Mouse (Mus musculus) small intestine, adult 2 months (tissue): ENCODE data around the gene Btbd16. TPM values are rescaled to one million over a fixed set of nuclear protein-coding genes. Genes with fewer than 3 reads are reported as not detected.

Experiments
- H3K27ac ChIP-seq: fragments of 200-500 bp; 2 replicates; pipeline ENCODE4 v1.5.1; 2012; ENCODE audit warnings: low read depth, low read length, control low read depth, inconsistent platforms; ENCODE audit not compliant: insufficient read depth
- H3K27me3 ChIP-seq: fragments of 200-500 bp; 2 replicates; pipeline ENCODE4 v1.6.1; 2012; ENCODE audit warnings: mild to moderate bottlenecking, moderate library complexity, low read length, inconsistent platforms; ENCODE audit not compliant: control insufficient read depth, insufficient read depth
- H3K36me3 ChIP-seq: fragments of 200-500 bp; 2 replicates; pipeline ENCODE4 v1.6.1; 2012; ENCODE audit warnings: mild to moderate bottlenecking, low read length, control low read depth, inconsistent platforms; ENCODE audit not compliant: control insufficient read depth, insufficient read depth
- H3K4me1 ChIP-seq: fragments of 200-500 bp; 2 replicates; pipeline ENCODE4 v1.6.1; 2012; ENCODE audit warnings: low read length, inconsistent platforms, mixed read lengths; ENCODE audit not compliant: control insufficient read depth, insufficient read depth, insufficient read length
- H3K4me3 ChIP-seq: fragments of 200-500 bp; 2 replicates; pipeline ENCODE4 v1.5.1; 2012; ENCODE audit warnings: low read depth, mild to moderate bottlenecking, control low read depth, inconsistent platforms, low read length, moderate library complexity
- CTCF ChIP-seq: fragments of 200-500 bp; IDR thresholded peaks from 2 replicates; pipeline ENCODE4 v1.5.1; 2012; ENCODE audit warnings: low read depth, mild to moderate bottlenecking, control low read depth, inconsistent platforms, low read length, moderate library complexity, mixed read lengths; ENCODE audit not compliant: insufficient replicate concordance, insufficient read length; ENCODE audit errors: extremely low read depth
- POLR2A ChIP-seq: fragments of 200-500 bp; IDR thresholded peaks from 2 replicates; pipeline ENCODE4 v1.6.1; 2012; ENCODE audit warnings: low read depth, mild to moderate bottlenecking, control low read depth, inconsistent platforms, low read length, moderate library complexity
- WGBS: fragments of 180-500 bp; shearing (Covaris S2); methylation state at CpG from one replicate; pipeline ENCODE4 v1.1.7; 2018; 5-methylcytosine and 5-hydroxymethylcytosine counted together
- polyA plus RNA-seq: library from polyadenylated mRNA; depleted of rRNA; stranded (reverse); fragments of >200 nt; gene quantifications from 2 replicates; pipeline ENCODE4 v1.2.3, GENCODE M21; 2012

Btbd16 gene
- polyA plus RNA-seq, 1 experiment = 0.10 TPM

- H3K27me3 ChIP-seq = no peaks in the 10 kb centered on the region
- no peak overlapping the region for H3K4me3 ChIP-seq
- H3K4me1 ChIP-seq = no peaks in the 10 kb centered on the region
- peaks cover 44% of the 10 kb centered on the region for H3K36me3 ChIP-seq
- TF ChIP-seq CTCF = no peak
- no peak for TF ChIP-seq POLR2A
- WGBS = 85% methylated on average over 7 of the region's 7 CpGs
- H3K27ac ChIP-seq = no peak overlapping the region
Measured at GRCm38 (mm10) chr7:130756343-130756835, 17.5 kb upstream of the Btbd16 start.

- 82% methylated on average over 11 of the region's 11 CpGs for WGBS
- H3K27ac ChIP-seq = no peak overlapping the region
- H3K27me3 ChIP-seq = no peaks in the 10 kb centered on the region
- no peak overlapping the region for H3K4me3 ChIP-seq
- H3K36me3 ChIP-seq = peaks cover 36% of the 10 kb centered on the region
- H3K4me1 ChIP-seq = no peaks in the 10 kb centered on the region
- no peak for TF ChIP-seq POLR2A
- no peak for TF ChIP-seq CTCF
Measured at GRCm38 (mm10) chr7:130757326-130757865, 16.5 kb upstream of the Btbd16 start.

DNA sequence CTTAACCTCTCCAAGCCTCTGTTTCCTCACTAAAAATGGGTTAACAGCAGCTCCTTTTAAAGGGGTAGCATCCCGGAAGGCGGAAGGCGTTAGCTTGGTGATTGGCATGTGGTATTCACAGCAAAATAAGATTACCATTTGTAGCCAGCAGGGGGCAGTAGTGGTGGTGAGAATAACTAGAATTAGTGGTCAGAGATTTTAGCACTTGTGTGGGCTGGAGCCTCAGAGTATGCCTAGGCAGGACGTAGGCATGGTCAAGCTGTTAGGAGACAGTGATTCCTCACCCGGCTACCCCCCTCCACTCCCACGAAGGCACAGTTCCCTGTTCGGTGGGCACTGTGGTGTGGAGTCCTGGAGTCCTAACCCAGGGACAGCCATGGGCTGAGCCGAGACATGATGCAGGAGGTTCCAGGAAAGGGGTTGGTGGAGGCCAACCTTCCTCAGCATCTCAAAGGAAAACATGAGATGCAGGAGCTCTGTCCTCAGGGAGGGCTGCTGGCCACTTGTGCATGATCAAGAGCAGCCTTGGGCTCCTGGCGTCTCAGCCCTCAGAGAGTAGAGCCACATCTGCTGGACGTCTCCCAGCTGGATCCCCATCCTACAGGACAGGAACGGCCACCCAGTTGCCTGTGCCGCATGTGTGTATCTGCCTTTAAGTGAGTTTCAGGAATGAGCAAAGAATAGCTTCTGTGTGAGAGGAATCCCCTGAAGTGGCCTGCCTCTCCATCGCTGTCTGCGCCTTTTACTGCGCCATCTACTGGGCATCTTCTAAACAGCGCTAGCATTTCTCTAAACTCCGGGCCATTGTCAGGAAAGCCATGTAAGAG lies 11.6 kb upstream of the Btbd16 start:
- no peak overlapping the region for H3K4me3 ChIP-seq
- peaks cover 27% of the 10 kb centered on the region for H3K36me3 ChIP-seq
- WGBS = 38% methylated on average over 17 of the region's 17 CpGs
- no peak for TF ChIP-seq POLR2A
- TF ChIP-seq CTCF = peak; percentile 73; the same call in 1 of the 2 replicates
- H3K4me1 ChIP-seq = no peaks in the 10 kb centered on the region
- H3K27ac ChIP-seq = no peak overlapping the region
- H3K27me3 ChIP-seq = no peaks in the 10 kb centered on the region

GRCm38 (mm10) chr7:130764160-130764559 lies 9.7 kb upstream of the Btbd16 start:
- Histone ChIP-seq H3K36me3 (peaks cover 23% of the 10 kb centered on the region), H3K4me3 (no peak overlapping the region), H3K27me3 (no peaks in the 10 kb centered on the region), H3K4me1 (no peaks in the 10 kb centered on the region), H3K27ac (no peak overlapping the region)
- TF ChIP-seq CTCF (no peak), POLR2A (no peak)
- 92% methylated on average over 17 of the region's 17 CpGs for WGBS

DNA sequence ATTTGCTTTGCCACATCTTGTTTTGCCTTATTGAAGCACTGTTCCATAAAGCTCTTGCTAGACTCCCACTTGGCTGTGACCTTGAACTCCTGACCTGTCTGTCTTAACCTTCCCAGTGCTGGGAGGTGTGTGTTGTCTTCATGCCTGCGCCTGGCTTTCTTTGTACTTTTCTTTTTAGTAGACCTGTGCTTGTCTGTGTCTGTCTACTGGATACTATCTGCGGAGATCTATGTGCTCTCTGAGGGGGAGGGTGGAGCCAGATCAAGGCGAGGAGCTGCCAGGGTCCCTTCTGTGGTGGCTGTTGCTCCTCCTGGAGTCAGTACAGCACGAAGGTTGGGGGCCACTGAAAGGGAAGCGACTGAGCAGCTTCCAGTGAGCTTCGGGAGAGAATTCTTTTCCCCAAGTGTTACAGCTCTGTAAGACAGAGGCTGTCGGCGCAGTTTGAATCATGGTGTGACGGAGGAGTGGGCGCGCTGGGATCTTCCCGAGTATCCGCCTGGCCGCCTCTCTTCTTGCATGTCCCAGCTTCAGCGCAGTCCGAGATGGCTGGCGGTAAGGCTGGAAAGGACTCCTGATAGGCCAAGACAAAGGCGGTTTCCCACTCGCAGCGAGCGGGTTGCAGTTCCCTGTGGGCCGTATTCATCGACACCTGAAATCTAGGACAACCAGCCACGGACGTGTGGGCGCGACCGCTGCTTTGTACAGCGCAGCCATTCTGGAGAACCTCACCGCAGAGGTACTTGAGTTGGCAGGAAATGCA lies 7.3 kb upstream of the Btbd16 start:
- Histone ChIP-seq H3K27me3 (no peaks in the 10 kb centered on the region), H3K27ac (no peak overlapping the region), H3K4me1 (no peaks in the 10 kb centered on the region), H3K4me3 (no peak overlapping the region), H3K36me3 (peaks cover 12% of the 10 kb centered on the region; the same call in 1 of the 2 replicates)
- TF ChIP-seq CTCF (no peak), POLR2A (no peak)
- 79% methylated on average over 30 of the region's 30 CpGs for WGBS

- TF ChIP-seq POLR2A (no peak), CTCF (no peak)
- 84% methylated on average over 4 of the region's 4 CpGs for WGBS
- Histone ChIP-seq H3K4me1 (no peaks in the 10 kb centered on the region), H3K4me3 (no peak overlapping the region), H3K27ac (no peak overlapping the region), H3K36me3 (peaks cover 12% of the 10 kb centered on the region; the same call in 1 of the 2 replicates), H3K27me3 (no peaks in the 10 kb centered on the region)
Measured at GRCm38 (mm10) chr7:130768151-130768550, 5.7 kb upstream of the Btbd16 start.

GRCm38 (mm10) chr7:130770707-130771106 lies 3.2 kb upstream of the Btbd16 start:
- H3K27me3 ChIP-seq = no peaks in the 10 kb centered on the region
- no peaks in the 10 kb centered on the region for H3K36me3 ChIP-seq
- peak; percentile 90; the same call in 1 of the 2 replicates for TF ChIP-seq CTCF
- no peak for TF ChIP-seq POLR2A
- H3K4me1 ChIP-seq = no peaks in the 10 kb centered on the region; the same call in 1 of the 2 replicates
- H3K4me3 ChIP-seq = no peak overlapping the region
- WGBS = 21% methylated on average over 3 of the region's 3 CpGs
- H3K27ac ChIP-seq = no peak overlapping the region
